Mouse (Mus musculus): ENCODE results near the gene Rps26. TPM values are rescaled to one million over a fixed set of nuclear protein-coding genes. Genes with fewer than 3 reads are reported as not detected.

Gene Rps26
- total RNA-seq, 2 experiments from 2014 or later = 299 to 305 TPM

GRCm38 (mm10) chr10:128583644-128584043 is 42.9 kb downstream of the Rps26 start:
- intact Hi-C loops (cut with DNase I) = no loop called here

GRCm38 (mm10) chr10:128579731-128580130 is 46.8 kb downstream of the Rps26 start:
- intact Hi-C loops (cut with DNase I) = no loop called here
- DNase-seq (ENCODE audit: low spot score in 2 of 2) = no peak

More at GRCm38 (mm10) chr10:128583644-128584043, 42.9 kb downstream of the Rps26 start:
- DNase-seq (ENCODE audit: low spot score in 2 of 2) = no peak

DNA sequence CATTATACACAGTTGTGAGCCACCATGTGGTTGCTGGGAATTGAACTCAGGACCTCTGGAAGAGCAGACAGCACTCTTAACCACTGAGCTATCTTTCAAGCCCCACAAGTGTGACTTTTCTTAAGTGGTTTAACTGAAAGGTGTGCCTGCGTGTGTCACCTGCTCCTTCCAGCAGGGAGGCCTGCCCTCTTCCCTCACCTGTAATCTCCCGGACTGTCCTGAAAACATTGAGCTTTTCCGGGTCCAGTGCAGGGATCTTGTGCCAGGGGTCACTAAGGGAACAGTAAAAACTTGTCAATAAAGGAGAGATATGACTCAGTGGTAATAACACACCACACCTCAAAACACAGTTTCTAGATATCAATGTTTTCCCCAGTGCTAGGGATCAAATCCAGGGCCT is 47.2 kb downstream of the Rps26 start:
- no peak for DNase-seq (ENCODE audit: low spot score in 2 of 2)
- intact Hi-C loops (cut with DNase I) = no loop called here

DNA sequence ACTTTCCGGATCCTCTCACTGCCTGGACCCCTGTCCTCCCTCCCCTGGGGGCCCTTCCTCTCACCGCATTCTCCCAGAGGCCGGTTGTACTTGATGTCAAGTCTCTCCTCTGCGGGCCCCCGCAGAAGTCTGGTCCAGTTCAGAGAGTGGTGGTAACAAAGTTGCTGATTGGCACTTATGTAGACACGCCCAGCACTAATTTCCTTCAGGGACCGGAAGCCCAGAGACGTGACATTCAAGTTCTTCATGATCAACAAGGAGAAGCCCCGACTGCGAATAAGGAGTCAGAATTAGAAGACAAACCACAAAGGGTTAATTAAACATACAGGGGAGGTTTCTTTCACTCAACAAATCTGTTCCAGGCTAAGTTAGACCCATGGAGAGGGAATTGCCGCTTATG is 48.2 kb downstream of the Rps26 start:
- no peak for DNase-seq (ENCODE audit: low spot score in 2 of 2)
- intact Hi-C loops (cut with DNase I) = no loop called here

GRCm38 (mm10) chr10:128575063-128575462 is 51.5 kb downstream of the Rps26 start:
- intact Hi-C loops (cut with DNase I) = no loop called here
- no peak for DNase-seq (ENCODE audit: low spot score in 2 of 2)

Small RNA genes within 50 kb of the gene (microRNA-seq; reads per million reads assigned to microRNA genes)
- 0 reads per million in 2 experiments for gene Mir6917

Other genes with a start within 250 kb of the Rps26 start
- 10 to 100 TPM; 80.3 to 84.3 TPM for gene Ankrd52, start 249.6 kb downstream of the Rps26 start, total RNA-seq (2021)
- 1 to 10 TPM in 1 of 2 experiments, not detected in 1; 1.0 TPM for gene Slc39a5, start 225.5 kb downstream of the Rps26 start, total RNA-seq (2021)
- 10 to 100 TPM; 88.3 to 92.5 TPM for gene Nabp2, start 215.3 kb downstream of the Rps26 start, total RNA-seq (2021)
- gene Rnf41, start 215.1 kb downstream of the Rps26 start, total RNA-seq (2021) = 10 to 100 TPM; 75.0 to 77.2 TPM
- 100 to 1,000 TPM; 199 to 211 TPM for gene Smarcc2, start 167.5 kb downstream of the Rps26 start, total RNA-seq (2021)
- 100 to 1,000 TPM; 606 to 662 TPM for gene Myl6, start 132.6 kb downstream of the Rps26 start, total RNA-seq (2021)
- 10 to 100 TPM; 19.1 to 21.7 TPM for gene Myl6b, start 128.1 kb downstream of the Rps26 start, total RNA-seq (2021)
- 1 to 10 TPM; 8.1 to 9.3 TPM for gene Esyt1, start 100.9 kb downstream of the Rps26 start, total RNA-seq (2021)
- 10 to 100 TPM; 11.4 to 12.0 TPM for gene Zc3h10, start 79.0 kb downstream of the Rps26 start, total RNA-seq (2021)
- gene Rpl41, start 77.4 kb downstream of the Rps26 start, total RNA-seq (2021) = 1,000 to 10,000 TPM; 1,939 to 2,055 TPM
- gene Pa2g4, start 60.8 kb downstream of the Rps26 start, total RNA-seq (2021) = 10 to 100 TPM; 67.1 to 68.6 TPM
- gene Erbb3, start 37.1 kb downstream of the Rps26 start, total RNA-seq (2021) = 1 to 10 TPM; 3.3 to 4.9 TPM
- 10 to 100 TPM; 15.4 to 15.9 TPM for gene Ikzf4, start 19.2 kb upstream of the Rps26 start, total RNA-seq (2021)
- gene Suox, start 47.3 kb upstream of the Rps26 start, total RNA-seq (2021) = 10 to 100 TPM; 11.2 to 11.8 TPM
- gene Rab5b, start 69.5 kb upstream of the Rps26 start, total RNA-seq (2021) = 100 to 1,000 TPM; 117 to 123 TPM
- gene Pmel, start 77.4 kb upstream of the Rps26 start, total RNA-seq (2021) = 1 to 10 TPM in 1 of 2 experiments, under 1 TPM in 1; 0.97 to 1.2 TPM
- 1 to 10 TPM; 4.7 to 5.1 TPM for gene Cdk2, start 78.3 kb upstream of the Rps26 start, total RNA-seq (2021)
- gene Dgka, start 118.1 kb upstream of the Rps26 start, total RNA-seq (2021) = 1 to 10 TPM; 4.8 to 6.3 TPM
- 10 to 100 TPM; 30.7 to 32.7 TPM for gene Pym1, start 121.1 kb upstream of the Rps26 start, total RNA-seq (2021)
- gene Mmp19, start 164.2 kb upstream of the Rps26 start, total RNA-seq (2021) = under 1 TPM; 0.77 to 0.80 TPM
- gene Dnajc14, start 177.3 kb upstream of the Rps26 start, total RNA-seq (2021) = 10 to 100 TPM; 68.1 to 68.6 TPM
- gene Tmem198b, start 177.6 kb upstream of the Rps26 start, total RNA-seq (2021) = 10 to 100 TPM; 10.4 to 11.6 TPM
- 10 to 100 TPM; 38.9 to 41.7 TPM for gene Sarnp, start 190.6 kb upstream of the Rps26 start, total RNA-seq (2021)
- gene Ormdl2, start 194.9 kb upstream of the Rps26 start, total RNA-seq (2021) = 1 to 10 TPM; 5.6 to 7.2 TPM

All from left cerebral cortex, postnatal 14 days (tissue).